Mouse (Mus musculus): Measurements from ENCODE around the gene Junb. TPM values are rescaled to one million over a fixed set of nuclear protein-coding genes. Genes with fewer than 3 reads are reported as not detected.

Junb gene
- polyA plus RNA-seq, 1 experiment = 47.7 TPM

- Histone ChIP-seq H3K27ac (replicated peaks; ENCODE audit: low read depth, low read length) (peak within 1 kb of the TSS; percentile 70), H3K4me3 (ENCODE audit: insufficient read depth, low read depth, low read length) (peak within 1 kb of the TSS; percentile 87), H3K4me1 (ENCODE audit: control insufficient read depth, insufficient read depth, insufficient read length, low read length) (peaks cover 14% of the 10 kb centered on the region; the same call in 1 of the 2 replicates)
Measured at GRCm38 (mm10) chr8:84969241-84970134, 9.0 kb downstream of the Junb start, which contains the start of the genes Gm49661, Prdx2 and Rnaseh2a. Gene Gm49661, minus strand, starts transcription at chr8:84969433. Gene Prdx2, plus strand, starts transcription at chr8:84969587. Gene Rnaseh2a, minus strand, starts transcription at chr8:84969767.

GRCm38 (mm10) chr8:84968650-84969049, 9.9 kb downstream of the Junb start:
- Histone ChIP-seq H3K4me3 (ENCODE audit: insufficient read depth, low read depth, low read length) (peak overlapping the region; percentile 87), H3K27ac (replicated peaks; ENCODE audit: low read depth, low read length) (peak overlapping the region; percentile 70), H3K4me1 (ENCODE audit: control insufficient read depth, insufficient read depth, insufficient read length, low read length) (peaks cover 14% of the 10 kb centered on the region; the same call in 1 of the 2 replicates)

GRCm38 (mm10) chr8:84967532-84968304, 10.8 kb downstream of the Junb start:
- Histone ChIP-seq H3K4me3 (ENCODE audit: insufficient read depth, low read depth, low read length) (no peak overlapping the region), H3K4me1 (ENCODE audit: control insufficient read depth, insufficient read depth, insufficient read length, low read length) (peaks cover 14% of the 10 kb centered on the region; the same call in 1 of the 2 replicates), H3K27ac (replicated peaks; ENCODE audit: low read depth, low read length) (no peak overlapping the region)

GRCm38 (mm10) chr8:84966603-84967002, 11.9 kb downstream of the Junb start:
- Histone ChIP-seq H3K4me1 (ENCODE audit: control insufficient read depth, insufficient read depth, insufficient read length, low read length) (peaks cover 14% of the 10 kb centered on the region; the same call in 1 of the 2 replicates), H3K27ac (replicated peaks; ENCODE audit: low read depth, low read length) (peak overlapping the region; percentile 27; the same call in 1 of the 2 replicates), H3K4me3 (ENCODE audit: insufficient read depth, low read depth, low read length) (no peak overlapping the region)

- Histone ChIP-seq H3K27ac (replicated peaks; ENCODE audit: low read depth, low read length) (no peak overlapping the region), H3K4me3 (ENCODE audit: insufficient read depth, low read depth, low read length) (peak overlapping the region; percentile 64), H3K4me1 (ENCODE audit: control insufficient read depth, insufficient read depth, insufficient read length, low read length) (peaks cover 14% of the 10 kb centered on the region; the same call in 1 of the 2 replicates)
Measured at GRCm38 (mm10) chr8:84965731-84966291, 12.7 kb downstream of the Junb start.

GRCm38 (mm10) chr8:84963952-84964351, 14.6 kb downstream of the Junb start:
- peaks cover 12% of the 10 kb centered on the region; the same call in 1 of the 2 replicates for H3K4me1 ChIP-seq (ENCODE audit: control insufficient read depth, insufficient read depth, insufficient read length, low read length)
- H3K4me3 ChIP-seq (ENCODE audit: insufficient read depth, low read depth, low read length) = no peak overlapping the region
- H3K27ac ChIP-seq (replicated peaks; ENCODE audit: low read depth, low read length) = no peak overlapping the region

GRCm38 (mm10) chr8:84959811-84960210, 18.7 kb downstream of the Junb start:
- Histone ChIP-seq H3K4me3 (ENCODE audit: insufficient read depth, low read depth, low read length) (no peak overlapping the region), H3K4me1 (ENCODE audit: control insufficient read depth, insufficient read depth, insufficient read length, low read length) (no peaks in the 10 kb centered on the region), H3K27ac (replicated peaks; ENCODE audit: low read depth, low read length) (no peak overlapping the region)

GRCm38 (mm10) chr8:84956768-84957167, 21.8 kb downstream of the Junb start:
- Histone ChIP-seq H3K4me1 (ENCODE audit: control insufficient read depth, insufficient read depth, insufficient read length, low read length) (no peaks in the 10 kb centered on the region), H3K27ac (replicated peaks; ENCODE audit: low read depth, low read length) (no peak overlapping the region), H3K4me3 (ENCODE audit: insufficient read depth, low read depth, low read length) (no peak overlapping the region)

- Histone ChIP-seq H3K4me1 (ENCODE audit: control insufficient read depth, insufficient read depth, insufficient read length, low read length) (no peaks in the 10 kb centered on the region), H3K4me3 (ENCODE audit: insufficient read depth, low read depth, low read length) (no peak overlapping the region), H3K27ac (replicated peaks; ENCODE audit: low read depth, low read length) (no peak overlapping the region)
Measured at GRCm38 (mm10) chr8:84952612-84953255, 25.8 kb downstream of the Junb start.

GRCm38 (mm10) chr8:84949753-84950152, 28.8 kb downstream of the Junb start:
- no peak overlapping the region for H3K4me3 ChIP-seq (ENCODE audit: insufficient read depth, low read depth, low read length)
- H3K27ac ChIP-seq (replicated peaks; ENCODE audit: low read depth, low read length) = no peak overlapping the region
- H3K4me1 ChIP-seq (ENCODE audit: control insufficient read depth, insufficient read depth, insufficient read length, low read length) = no peaks in the 10 kb centered on the region

- H3K27ac ChIP-seq (replicated peaks; ENCODE audit: low read depth, low read length) = no peak overlapping the region
- no peak overlapping the region for H3K4me3 ChIP-seq (ENCODE audit: insufficient read depth, low read depth, low read length)
- no peaks in the 10 kb centered on the region for H3K4me1 ChIP-seq (ENCODE audit: control insufficient read depth, insufficient read depth, insufficient read length, low read length)
Measured at GRCm38 (mm10) chr8:84947241-84947545, 31.3 kb downstream of the Junb start.

GRCm38 (mm10) chr8:84946528-84947240, 31.8 kb downstream of the Junb start, which contains the start of gene Rtbdn:
Gene Rtbdn, plus strand, starts transcription at chr8:84946991.
- H3K4me1 ChIP-seq (ENCODE audit: control insufficient read depth, insufficient read depth, insufficient read length, low read length) = no peaks in the 10 kb centered on the region
- peak within 1 kb of the TSS; percentile 20 for H3K4me3 ChIP-seq (ENCODE audit: insufficient read depth, low read depth, low read length)
- H3K27ac ChIP-seq (replicated peaks; ENCODE audit: low read depth, low read length) = no peak within 1 kb of the TSS

GRCm38 (mm10) chr8:84945633-84946527, 32.6 kb downstream of the Junb start:
- Histone ChIP-seq H3K4me3 (ENCODE audit: insufficient read depth, low read depth, low read length) (peak overlapping the region; percentile 20), H3K27ac (replicated peaks; ENCODE audit: low read depth, low read length) (no peak overlapping the region), H3K4me1 (ENCODE audit: control insufficient read depth, insufficient read depth, insufficient read length, low read length) (no peaks in the 10 kb centered on the region)

Measured in brown adipose tissue, adult 24 weeks (tissue).